Mouse (Mus musculus) retina, adult 2 months (tissue): ENCODE results near the gene Smurf1.

Experiments used
- DNase-seq: peaks from one replicate; pipeline ENCODE4 v3.0.0-alpha.2; 2012; ENCODE audit warnings: low read depth, low spot score

The Smurf1 gene

GRCm38 (mm10) chr5:144870782-144871181, 94.9 kb downstream of the Smurf1 start:
- no peak for DNase-seq

- no peak for DNase-seq
These were observed 96.2 kb downstream of the Smurf1 start for GRCm38 (mm10) chr5:144869466-144869865.

- no peak for DNase-seq
These were observed 98.7 kb downstream of the Smurf1 start for GRCm38 (mm10) chr5:144866923-144867322.

- DNase-seq: no peak
These were observed 104.7 kb downstream of the Smurf1 start for GRCm38 (mm10) chr5:144860913-144861312.

- DNase-seq: no peak
These were observed 106.4 kb downstream of the Smurf1 start for GRCm38 (mm10) chr5:144859284-144859683.

GRCm38 (mm10) chr5:144858527-144858926, 107.1 kb downstream of the Smurf1 start:
- no peak for DNase-seq

GRCm38 (mm10) chr5:144855936-144856335, 109.7 kb downstream of the Smurf1 start:
- no peak for DNase-seq

GRCm38 (mm10) chr5:144853931-144854330, 111.7 kb downstream of the Smurf1 start:
- DNase-seq: no peak

GRCm38 (mm10) chr5:144851820-144852219, 113.8 kb downstream of the Smurf1 start:
- no peak for DNase-seq

GRCm38 (mm10) chr5:144849932-144850331, 115.7 kb downstream of the Smurf1 start:
- no peak for DNase-seq

GRCm38 (mm10) chr5:144848735-144849134, 116.9 kb downstream of the Smurf1 start:
- DNase-seq: no peak

- no peak for DNase-seq
These were observed 120.3 kb downstream of the Smurf1 start for GRCm38 (mm10) chr5:144845352-144845751.

- DNase-seq: no peak
These were observed 129.5 kb downstream of the Smurf1 start for GRCm38 (mm10) chr5:144836100-144836499.

- DNase-seq: no peak
These were observed 133.7 kb downstream of the Smurf1 start for GRCm38 (mm10) chr5:144831840-144832469.

GRCm38 (mm10) chr5:144829631-144830030, 136.0 kb downstream of the Smurf1 start:
- no peak for DNase-seq

GRCm38 (mm10) chr5:144828365-144829102, 137.1 kb downstream of the Smurf1 start:
- DNase-seq: no peak
